Mouse (Mus musculus): ENCODE results near the gene Ppm1k. TPM values are rescaled to one million over a fixed set of nuclear protein-coding genes. Genes with fewer than 3 reads are reported as not detected.

The Ppm1k gene
- polyA plus RNA-seq (2017; shearing (Covaris generic)), result 13.2 TPM

DNA sequence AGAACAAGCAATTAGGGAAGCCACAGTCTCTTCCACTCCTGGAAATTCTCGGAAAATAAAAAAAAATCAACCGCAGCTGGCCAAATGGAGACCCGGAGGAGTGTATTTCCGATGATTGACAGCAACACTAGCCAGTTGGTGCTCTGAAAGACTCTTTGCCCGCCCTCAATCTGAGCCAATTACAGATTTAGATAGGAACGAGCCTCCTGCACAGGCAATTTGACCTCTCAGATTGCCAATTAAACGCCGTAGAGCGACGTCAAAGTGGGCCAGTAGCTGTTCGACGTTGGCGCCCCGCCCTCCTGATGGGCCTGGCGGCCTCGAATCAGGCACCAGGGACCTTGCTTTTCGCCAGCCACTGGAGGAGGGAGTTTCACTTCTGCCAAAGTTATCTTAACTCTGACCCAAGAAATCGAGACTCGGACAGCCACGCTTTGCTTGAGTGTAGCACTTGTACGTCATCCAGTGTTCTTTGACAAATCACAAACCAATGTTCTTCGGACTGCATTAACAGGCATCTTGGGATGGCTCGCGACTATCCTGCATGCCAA is at the start of gene Ppm1k:
Gene Ppm1k (minus strand): TSS at position 83 of the 551 bp plus-strand sequence.

GRCm38 (mm10) chr6:57580881-57581548 is 45.7 kb upstream of the Ppm1k start, which contains the start of gene Herc6:
TSS of gene Herc6 (plus strand) at chr6:57581000.

Other genes with a start within 250 kb of the Ppm1k start
- gene Vmn1r16, start 206.0 kb downstream of the Ppm1k start, polyA plus RNA-seq (2017; shearing (Covaris generic)), result not detected
- gene Vmn1r17, start 171.7 kb downstream of the Ppm1k start, polyA plus RNA-seq (2017; shearing (Covaris generic)), result not detected
- gene Vmn1r18, start 139.7 kb downstream of the Ppm1k start, polyA plus RNA-seq (2017; shearing (Covaris generic)), result not detected
- gene Vmn1r19, start 131.7 kb downstream of the Ppm1k start, polyA plus RNA-seq (2017; shearing (Covaris generic)), result not detected
- gene Vmn1r20, start 106.5 kb downstream of the Ppm1k start, polyA plus RNA-seq (2017; shearing (Covaris generic)), result not detected
- gene Herc6, start 45.5 kb upstream of the Ppm1k start, polyA plus RNA-seq (2017; shearing (Covaris generic)), result 28.3 TPM
- 5.4 TPM for gene Pyurf, start 156.6 kb upstream of the Ppm1k start, polyA plus RNA-seq (2017; shearing (Covaris generic))
- gene Lancl2, start 167.1 kb upstream of the Ppm1k start, polyA plus RNA-seq (2017; shearing (Covaris generic)), result 5.3 TPM